Mouse (Mus musculus): ENCODE results near the gene Wnt4. TPM values are rescaled to one million over a fixed set of nuclear protein-coding genes. Genes with fewer than 3 reads are reported as not detected.

Wnt4 gene
- polyA plus RNA-seq, 1 experiment from 2014 or later = 2.2 TPM

- WGBS (ENCODE audit: insufficient replicate concordance) = 70% methylated on average over 4 of the region's 4 CpGs
- no peak for ATAC-seq (replicated peaks; ENCODE audit: insufficient number of reproducible peaks, low FRiP score, low TSS enrichment)
- Histone ChIP-seq H3K27ac (ENCODE audit: low read depth, low read length) (peak overlapping the region; percentile 71), H3K36me3 (ENCODE audit: control insufficient read depth, insufficient read depth, low read length) (peaks cover under 1% of the 10 kb centered on the region; the same call in 1 of the 2 replicates), H3K4me2 (no peak overlapping the region), H3K9me3 (replicated peaks; ENCODE audit: control insufficient read depth, low read length) (no peaks in the 10 kb centered on the region), H3K27me3 (ENCODE audit: control insufficient read depth, insufficient read depth, low read length) (no peaks in the 10 kb centered on the region), H3K9ac (ENCODE audit: low read depth, low read length) (no peak overlapping the region), H3K4me3 (ENCODE audit: low read depth, low read length) (no peak overlapping the region), H3K4me1 (ENCODE audit: control insufficient read depth, insufficient read depth, low read length) (peaks cover 27% of the 10 kb centered on the region)
Observed at GRCm38 (mm10) chr4:137316027-137316770, 38.9 kb downstream of the Wnt4 start.

GRCm38 (mm10) chr4:137324926-137325325 is 47.6 kb downstream of the Wnt4 start:
- Histone ChIP-seq H3K27me3 (ENCODE audit: control insufficient read depth, insufficient read depth, low read length) (no peaks in the 10 kb centered on the region), H3K4me1 (ENCODE audit: control insufficient read depth, insufficient read depth, low read length) (no peaks in the 10 kb centered on the region), H3K9ac (ENCODE audit: low read depth, low read length) (no peak overlapping the region), H3K9me3 (replicated peaks; ENCODE audit: control insufficient read depth, low read length) (no peaks in the 10 kb centered on the region), H3K4me2 (no peak overlapping the region), H3K36me3 (ENCODE audit: control insufficient read depth, insufficient read depth, low read length) (peaks cover 24% of the 10 kb centered on the region), H3K27ac (ENCODE audit: low read depth, low read length) (no peak overlapping the region), H3K4me3 (ENCODE audit: low read depth, low read length) (no peak overlapping the region)
- WGBS (ENCODE audit: insufficient replicate concordance) = 82% methylated on average over 6 of the region's 6 CpGs
- no peak for ATAC-seq (replicated peaks; ENCODE audit: insufficient number of reproducible peaks, low FRiP score, low TSS enrichment)

- no peaks in the 10 kb centered on the region for H3K4me1 ChIP-seq (ENCODE audit: control insufficient read depth, insufficient read depth, low read length)
- peaks cover 21% of the 10 kb centered on the region for H3K36me3 ChIP-seq (ENCODE audit: control insufficient read depth, insufficient read depth, low read length)
- no peak overlapping the region for H3K4me3 ChIP-seq (ENCODE audit: low read depth, low read length)
- H3K9me3 ChIP-seq (replicated peaks; ENCODE audit: control insufficient read depth, low read length) = no peaks in the 10 kb centered on the region
- no peak overlapping the region for H3K4me2 ChIP-seq
- no peak overlapping the region for H3K9ac ChIP-seq (ENCODE audit: low read depth, low read length)
- H3K27me3 ChIP-seq (ENCODE audit: control insufficient read depth, insufficient read depth, low read length) = no peaks in the 10 kb centered on the region
- no peak for ATAC-seq (replicated peaks; ENCODE audit: insufficient number of reproducible peaks, low FRiP score, low TSS enrichment)
- 92% methylated on average over 3 of the region's 3 CpGs for WGBS (ENCODE audit: insufficient replicate concordance)
- no peak overlapping the region for H3K27ac ChIP-seq (ENCODE audit: low read depth, low read length)
Observed at GRCm38 (mm10) chr4:137326494-137326893, 49.2 kb downstream of the Wnt4 start.

GRCm38 (mm10) chr4:137332051-137332450 is 54.8 kb downstream of the Wnt4 start:
- no peak overlapping the region for H3K4me2 ChIP-seq
- H3K4me1 ChIP-seq (ENCODE audit: control insufficient read depth, insufficient read depth, low read length) = peaks cover 6% of the 10 kb centered on the region; the same call in 1 of the 2 replicates
- no peak overlapping the region for H3K9ac ChIP-seq (ENCODE audit: low read depth, low read length)
- no peaks in the 10 kb centered on the region for H3K27me3 ChIP-seq (ENCODE audit: control insufficient read depth, insufficient read depth, low read length)
- no peak overlapping the region for H3K4me3 ChIP-seq (ENCODE audit: low read depth, low read length)
- H3K9me3 ChIP-seq (replicated peaks; ENCODE audit: control insufficient read depth, low read length) = no peaks in the 10 kb centered on the region
- peaks cover 30% of the 10 kb centered on the region for H3K36me3 ChIP-seq (ENCODE audit: control insufficient read depth, insufficient read depth, low read length)
- ATAC-seq (replicated peaks; ENCODE audit: insufficient number of reproducible peaks, low FRiP score, low TSS enrichment) = no peak
- H3K27ac ChIP-seq (ENCODE audit: low read depth, low read length) = no peak overlapping the region

GRCm38 (mm10) chr4:137336468-137336867 is 59.2 kb downstream of the Wnt4 start:
- H3K4me3 ChIP-seq (ENCODE audit: low read depth, low read length) = no peak overlapping the region
- no peak overlapping the region for H3K9ac ChIP-seq (ENCODE audit: low read depth, low read length)
- no peak overlapping the region for H3K4me2 ChIP-seq
- no peak for ATAC-seq (replicated peaks; ENCODE audit: insufficient number of reproducible peaks, low FRiP score, low TSS enrichment)
- H3K27me3 ChIP-seq (ENCODE audit: control insufficient read depth, insufficient read depth, low read length) = no peaks in the 10 kb centered on the region
- no peak overlapping the region for H3K27ac ChIP-seq (ENCODE audit: low read depth, low read length)
- no peaks in the 10 kb centered on the region for H3K9me3 ChIP-seq (replicated peaks; ENCODE audit: control insufficient read depth, low read length)
- peaks cover 6% of the 10 kb centered on the region; the same call in 1 of the 2 replicates for H3K4me1 ChIP-seq (ENCODE audit: control insufficient read depth, insufficient read depth, low read length)
- 88% methylated on average over 5 of the region's 5 CpGs for WGBS (ENCODE audit: insufficient replicate concordance)
- H3K36me3 ChIP-seq (ENCODE audit: control insufficient read depth, insufficient read depth, low read length) = peaks cover 15% of the 10 kb centered on the region

- 79% methylated on average over 1 of the region's 1 CpGs for WGBS (ENCODE audit: insufficient replicate concordance)
- Histone ChIP-seq H3K9ac (ENCODE audit: low read depth, low read length) (no peak overlapping the region), H3K36me3 (ENCODE audit: control insufficient read depth, insufficient read depth, low read length) (peaks cover 8% of the 10 kb centered on the region), H3K4me2 (no peak overlapping the region), H3K27ac (ENCODE audit: low read depth, low read length) (no peak overlapping the region), H3K27me3 (ENCODE audit: control insufficient read depth, insufficient read depth, low read length) (no peaks in the 10 kb centered on the region), H3K9me3 (replicated peaks; ENCODE audit: control insufficient read depth, low read length) (no peaks in the 10 kb centered on the region), H3K4me1 (ENCODE audit: control insufficient read depth, insufficient read depth, low read length) (peaks cover 8% of the 10 kb centered on the region; the same call in 1 of the 2 replicates), H3K4me3 (ENCODE audit: low read depth, low read length) (no peak overlapping the region)
- no peak for ATAC-seq (replicated peaks; ENCODE audit: insufficient number of reproducible peaks, low FRiP score, low TSS enrichment)
Observed at GRCm38 (mm10) chr4:137339415-137339814, 62.1 kb downstream of the Wnt4 start.

- Histone ChIP-seq H3K36me3 (ENCODE audit: control insufficient read depth, insufficient read depth, low read length) (peaks cover 3% of the 10 kb centered on the region; the same call in 1 of the 2 replicates), H3K4me3 (ENCODE audit: low read depth, low read length) (no peak overlapping the region), H3K9ac (ENCODE audit: low read depth, low read length) (no peak overlapping the region), H3K9me3 (replicated peaks; ENCODE audit: control insufficient read depth, low read length) (no peaks in the 10 kb centered on the region), H3K4me1 (ENCODE audit: control insufficient read depth, insufficient read depth, low read length) (peaks cover 2% of the 10 kb centered on the region; the same call in 1 of the 2 replicates), H3K27ac (ENCODE audit: low read depth, low read length) (no peak overlapping the region), H3K4me2 (no peak overlapping the region), H3K27me3 (ENCODE audit: control insufficient read depth, insufficient read depth, low read length) (no peaks in the 10 kb centered on the region)
- WGBS (ENCODE audit: insufficient replicate concordance) = 82% methylated on average over 1 of the region's 1 CpGs
- no peak for ATAC-seq (replicated peaks; ENCODE audit: insufficient number of reproducible peaks, low FRiP score, low TSS enrichment)
Observed at GRCm38 (mm10) chr4:137342816-137343215, 65.5 kb downstream of the Wnt4 start.

- Histone ChIP-seq H3K27me3 (ENCODE audit: control insufficient read depth, insufficient read depth, low read length) (no peaks in the 10 kb centered on the region), H3K9me3 (replicated peaks; ENCODE audit: control insufficient read depth, low read length) (no peaks in the 10 kb centered on the region), H3K27ac (ENCODE audit: low read depth, low read length) (no peak overlapping the region), H3K4me2 (no peak overlapping the region), H3K4me1 (ENCODE audit: control insufficient read depth, insufficient read depth, low read length) (peaks cover 2% of the 10 kb centered on the region; the same call in 1 of the 2 replicates), H3K4me3 (ENCODE audit: low read depth, low read length) (no peak overlapping the region), H3K9ac (ENCODE audit: low read depth, low read length) (no peak overlapping the region), H3K36me3 (ENCODE audit: control insufficient read depth, insufficient read depth, low read length) (peaks cover 3% of the 10 kb centered on the region; the same call in 1 of the 2 replicates)
- no peak for ATAC-seq (replicated peaks; ENCODE audit: insufficient number of reproducible peaks, low FRiP score, low TSS enrichment)
- 91% methylated on average over 2 of the region's 2 CpGs for WGBS (ENCODE audit: insufficient replicate concordance)
Observed at GRCm38 (mm10) chr4:137345112-137345511, 67.8 kb downstream of the Wnt4 start.

DNA sequence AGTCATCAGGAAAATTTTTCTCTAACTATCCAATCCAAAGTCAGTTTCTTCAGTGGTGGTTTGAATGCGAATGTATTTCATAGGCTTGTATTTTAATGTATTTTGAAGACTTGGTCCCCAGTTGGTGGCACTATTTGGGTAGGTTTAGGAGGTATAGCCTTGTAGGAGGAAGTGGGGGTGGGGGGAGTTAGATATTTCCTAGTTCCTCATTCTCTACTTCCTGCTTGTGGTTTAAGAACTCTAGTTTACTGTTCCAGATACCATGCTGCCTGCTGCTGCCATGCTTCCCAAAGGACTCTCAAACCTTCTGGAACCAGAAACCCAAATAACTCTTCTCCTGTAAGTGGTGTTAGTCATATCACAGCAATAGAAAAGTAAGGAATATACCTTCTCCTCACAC is 68.5 kb downstream of the Wnt4 start:
- no peak for ATAC-seq (replicated peaks; ENCODE audit: insufficient number of reproducible peaks, low FRiP score, low TSS enrichment)
- WGBS (ENCODE audit: insufficient replicate concordance) = 96% methylated on average over 1 of the region's 1 CpGs
- peaks cover 2% of the 10 kb centered on the region; the same call in 1 of the 2 replicates for H3K4me1 ChIP-seq (ENCODE audit: control insufficient read depth, insufficient read depth, low read length)
- peaks cover 3% of the 10 kb centered on the region; the same call in 1 of the 2 replicates for H3K36me3 ChIP-seq (ENCODE audit: control insufficient read depth, insufficient read depth, low read length)
- no peak overlapping the region for H3K9ac ChIP-seq (ENCODE audit: low read depth, low read length)
- H3K27me3 ChIP-seq (ENCODE audit: control insufficient read depth, insufficient read depth, low read length) = no peaks in the 10 kb centered on the region
- H3K9me3 ChIP-seq (replicated peaks; ENCODE audit: control insufficient read depth, low read length) = no peaks in the 10 kb centered on the region
- no peak overlapping the region for H3K4me3 ChIP-seq (ENCODE audit: low read depth, low read length)
- H3K27ac ChIP-seq (ENCODE audit: low read depth, low read length) = no peak overlapping the region
- no peak overlapping the region for H3K4me2 ChIP-seq

All from heart, embryonic 11.5 days (tissue).